Mouse (Mus musculus) lung, postnatal 25 days (tissue): ENCODE data around the gene Gm10272.
"Not testable (repeated sequence)": the region's sequence is repeated elsewhere in the genome, so short reads cannot be mapped to it uniquely, and the experiment has no call there.

Experiments used
- DNase-seq: peaks from one replicate; pipeline ENCODE4 v3.0.0; 2022; ENCODE audit warnings: low spot score

The Gm10272 gene

GRCm38 (mm10) chr10:77728280-77728679 is 21.9 kb downstream of the Gm10272 start:
- no peak for DNase-seq

DNA sequence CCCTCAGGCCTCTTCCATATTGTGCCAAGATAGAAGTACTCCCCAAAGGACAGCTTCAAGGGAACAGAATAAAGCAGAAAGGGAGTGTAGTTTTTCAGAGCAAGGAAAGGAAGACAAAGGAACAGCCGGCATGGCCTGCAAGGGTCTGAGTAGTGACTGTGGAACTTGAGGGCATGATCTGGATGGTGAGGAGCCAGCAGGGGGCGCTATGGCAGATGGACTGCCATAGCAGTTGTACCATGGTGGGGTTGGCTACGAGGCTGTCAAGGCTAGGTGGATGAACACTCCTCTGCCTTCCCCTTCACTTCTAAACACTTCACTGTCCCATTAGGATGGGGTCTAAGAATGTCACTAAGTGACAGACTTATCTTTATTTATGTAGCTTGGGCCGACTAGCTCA is 22.8 kb downstream of the Gm10272 start:
- no peak for DNase-seq

DNA sequence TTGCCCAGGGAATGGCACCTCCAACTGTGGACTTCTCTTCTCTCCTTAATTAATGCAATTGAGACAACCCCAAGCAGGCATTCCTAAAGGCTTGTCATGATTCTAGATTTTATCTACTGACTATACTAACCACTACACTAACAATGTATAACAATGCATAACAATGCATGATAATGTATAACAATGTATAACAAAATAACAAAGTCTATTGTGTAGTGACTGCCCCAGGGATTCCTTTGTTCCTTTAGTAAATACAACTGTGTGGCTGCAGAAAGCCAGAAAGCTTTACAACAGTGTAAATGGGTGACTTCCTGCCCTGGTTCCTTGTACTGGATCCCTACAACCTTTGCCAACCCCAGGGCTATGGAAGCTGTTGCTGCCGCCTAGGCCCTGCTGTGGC is 29.5 kb downstream of the Gm10272 start:
- DNase-seq, result no peak

DNA sequence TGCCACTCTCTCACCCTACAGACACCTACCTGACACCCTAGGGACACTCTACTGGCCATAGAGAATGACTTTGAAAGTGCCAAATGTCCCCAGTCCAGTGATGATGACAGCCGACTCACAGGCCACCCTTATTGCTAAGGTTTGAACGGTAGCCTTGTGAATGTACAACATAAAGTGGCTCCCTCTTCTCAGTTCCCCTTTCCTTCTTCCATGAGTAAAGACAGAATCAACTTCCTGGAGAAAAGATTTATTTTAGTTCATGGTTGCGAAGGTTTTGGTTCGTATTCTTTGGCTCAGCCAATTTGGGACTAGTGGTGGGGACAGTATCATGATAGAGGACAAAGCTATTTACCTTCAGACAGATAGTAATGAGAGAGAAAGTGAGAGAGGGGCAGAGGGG is 32.5 kb downstream of the Gm10272 start:
- DNase-seq, result no peak

DNA sequence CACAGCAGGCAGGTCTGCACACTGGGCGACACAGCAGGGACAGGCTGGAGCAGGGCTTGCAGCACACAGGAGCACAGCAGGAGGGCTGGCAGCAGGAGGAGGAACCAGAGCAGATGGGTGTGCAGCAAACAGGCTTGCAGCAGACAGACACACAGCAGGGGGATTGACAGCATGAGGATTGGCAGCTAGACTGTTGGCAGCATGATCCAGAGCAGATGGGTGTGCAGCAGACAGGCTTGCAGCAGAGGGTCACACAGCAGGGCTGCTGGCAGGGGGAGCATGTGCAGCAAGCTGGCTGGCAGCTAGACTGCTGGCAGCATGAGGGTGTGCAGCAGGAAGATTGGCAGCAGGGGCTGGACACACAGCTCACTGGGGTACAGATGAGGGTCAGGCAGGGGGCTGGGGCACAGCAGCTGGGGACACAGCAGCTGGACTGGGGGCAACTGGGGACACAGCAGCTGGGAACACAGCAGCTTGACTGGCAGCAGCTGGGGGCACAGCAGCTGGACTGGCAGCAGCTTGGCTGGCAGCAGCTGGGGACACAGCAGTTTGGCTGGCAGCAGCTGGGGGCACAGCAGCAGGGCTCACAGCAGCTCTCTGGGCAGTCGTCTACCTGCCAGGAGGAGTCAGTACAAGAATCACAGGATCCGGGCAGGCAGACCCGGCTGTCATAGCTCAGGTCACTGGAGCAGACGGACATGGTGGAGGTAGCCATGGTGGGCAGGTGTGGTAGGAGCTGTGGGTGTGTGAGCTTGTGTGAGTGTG is 35.7 kb downstream of the Gm10272 start, which contains the start of gene Gm18596:
Gene Gm18596 (minus strand): TSS at position 715 of the 765 bp plus-strand sequence.
- DNase-seq, result not testable (repeated sequence)

DNA sequence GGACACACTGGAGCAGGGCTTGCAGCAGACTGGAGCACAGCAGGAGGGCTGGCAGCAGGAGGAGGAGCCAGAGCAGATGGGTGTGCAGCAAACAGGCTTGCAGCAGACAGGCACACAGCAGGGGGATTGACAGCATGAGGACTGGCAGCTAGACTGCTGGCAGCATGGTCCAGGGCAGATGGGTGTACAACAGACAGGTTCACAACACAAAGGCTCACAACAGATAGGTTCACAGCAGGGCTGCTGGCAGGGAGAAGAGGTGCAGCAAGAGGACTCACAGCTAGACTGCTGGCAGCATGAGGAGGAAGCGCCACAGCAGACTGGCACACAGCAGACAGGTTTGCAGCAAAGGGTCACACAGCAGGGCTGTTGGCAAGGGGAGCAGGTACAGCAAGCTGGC is 44.3 kb downstream of the Gm10272 start:
- DNase-seq, result not testable (repeated sequence)

- not testable (repeated sequence) for DNase-seq
Observed at GRCm38 (mm10) chr10:77751254-77751653, 44.8 kb downstream of the Gm10272 start, which contains the start of gene Gm9736. TSS of gene Gm9736 (minus strand) at chr10:77751354.

DNA sequence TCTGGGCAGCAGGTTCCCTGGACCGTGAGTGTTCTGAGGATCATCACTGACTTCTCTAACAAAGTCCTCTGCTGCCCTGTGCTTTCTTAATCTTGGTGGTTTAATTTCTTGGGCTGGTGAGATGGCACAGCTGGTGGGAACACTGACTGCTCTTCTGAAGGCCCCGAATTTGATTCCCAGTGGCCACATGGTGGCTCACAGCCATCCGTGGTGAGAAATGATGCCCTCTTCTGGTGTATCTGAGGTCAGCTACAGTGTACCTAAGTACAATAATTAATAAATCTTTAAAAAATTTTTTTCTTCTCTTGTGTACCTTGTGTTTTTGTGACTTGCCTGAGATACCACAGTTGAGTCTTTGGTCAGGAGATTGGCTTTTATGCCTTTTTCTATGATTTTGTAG is 45.9 kb downstream of the Gm10272 start:
- DNase-seq, result not testable (repeated sequence)

DNA sequence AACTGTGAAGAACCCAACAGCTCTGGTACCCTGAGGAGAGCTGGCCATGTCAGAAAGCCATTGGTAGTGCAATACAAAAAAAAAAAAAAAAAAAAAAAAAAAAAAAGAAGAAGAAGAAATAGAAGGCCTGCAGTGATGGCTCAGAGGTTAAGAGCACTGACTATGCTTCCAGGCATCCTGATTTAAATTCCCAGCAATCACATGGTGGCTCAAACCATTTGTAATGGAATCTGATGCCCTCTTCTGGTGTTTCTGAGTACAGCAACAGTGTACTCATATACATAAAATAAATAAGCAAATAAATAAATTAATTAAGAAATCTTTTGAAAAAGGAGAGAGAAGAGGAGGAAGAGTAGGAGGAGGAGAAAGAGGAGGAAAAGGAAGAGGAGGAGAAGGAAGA is 47.0 kb downstream of the Gm10272 start:
- no peak for DNase-seq
